Mouse (Mus musculus): ENCODE results near the gene Fam50b. TPM values are rescaled to one million over a fixed set of nuclear protein-coding genes. Genes with fewer than 3 reads are reported as not detected.

The Fam50b gene
- polyA plus RNA-seq, 1 experiment from 2014 or later: not detected

GRCm38 (mm10) chr13:34727060-34727459 is 7.6 kb upstream of the Fam50b start:
- DNase-seq (ENCODE audit: low spot score) (no peak), ATAC-seq (ENCODE audit: low FRiP score) (no peak)
- Histone ChIP-seq H3K4me1 (replicated peaks; ENCODE audit: control insufficient read depth, insufficient read depth, low read length) (peaks cover 22% of the 10 kb centered on the region), H3K9me3 (ENCODE audit: control insufficient read depth, low read length) (0 out of 2 replicates have a peak, but pooled peaks cover 5% of the 10 kb centered on the region), H3K27me3 (ENCODE audit: control insufficient read depth, insufficient read depth, low read length) (no peaks in the 10 kb centered on the region), H3K36me3 (replicated peaks; ENCODE audit: control insufficient read depth, insufficient read depth) (no peaks in the 10 kb centered on the region), H3K4me3 (replicated peaks; ENCODE audit: low read length) (no peak overlapping the region), H3K4me2 (replicated peaks) (no peak overlapping the region), H3K27ac (0 out of 2 replicates have a peak overlapping the region, but pooled peaks have one; percentile 27), H3K9ac (no peak overlapping the region)
- WGBS: 93% methylated on average over 2 of the region's 2 CpGs

GRCm38 (mm10) chr13:34731551-34731950 is 3.1 kb upstream of the Fam50b start:
- H3K27me3 ChIP-seq (ENCODE audit: control insufficient read depth, insufficient read depth, low read length): no peaks in the 10 kb centered on the region
- H3K4me3 ChIP-seq (replicated peaks; ENCODE audit: low read length): no peak overlapping the region
- ATAC-seq (ENCODE audit: low FRiP score) (no peak), DNase-seq (ENCODE audit: low spot score) (no peak)
- H3K4me1 ChIP-seq (replicated peaks; ENCODE audit: control insufficient read depth, insufficient read depth, low read length): no peaks in the 10 kb centered on the region
- WGBS: 92% methylated on average over 6 of the region's 6 CpGs
- H3K4me2 ChIP-seq (replicated peaks): no peak overlapping the region
- H3K9ac ChIP-seq: no peak overlapping the region
- H3K9me3 ChIP-seq (ENCODE audit: control insufficient read depth, low read length): 0 out of 2 replicates have a peak, but pooled peaks cover 5% of the 10 kb centered on the region
- no peaks in the 10 kb centered on the region for H3K36me3 ChIP-seq (replicated peaks; ENCODE audit: control insufficient read depth, insufficient read depth)
- H3K27ac ChIP-seq: no peak overlapping the region

- Histone ChIP-seq H3K9me3 (ENCODE audit: control insufficient read depth, low read length) (0 out of 2 replicates have a peak, but pooled peaks cover 5% of the 10 kb centered on the region), H3K9ac (no peak overlapping the region), H3K27me3 (ENCODE audit: control insufficient read depth, insufficient read depth, low read length) (no peaks in the 10 kb centered on the region), H3K36me3 (replicated peaks; ENCODE audit: control insufficient read depth, insufficient read depth) (no peaks in the 10 kb centered on the region), H3K27ac (no peak overlapping the region), H3K4me3 (replicated peaks; ENCODE audit: low read length) (no peak overlapping the region), H3K4me1 (replicated peaks; ENCODE audit: control insufficient read depth, insufficient read depth, low read length) (no peaks in the 10 kb centered on the region), H3K4me2 (replicated peaks) (no peak overlapping the region)
- WGBS: 77% methylated on average over 1 of the region's 1 CpGs
- ATAC-seq (ENCODE audit: low FRiP score): no peak
- no peak for DNase-seq (ENCODE audit: low spot score)
Observed at GRCm38 (mm10) chr13:34733780-34734179, 870 bp upstream of the Fam50b start.

GRCm38 (mm10) chr13:34737968-34738698 is 3.5 kb downstream of the Fam50b start:
- no peaks in the 10 kb centered on the region for H3K36me3 ChIP-seq (replicated peaks; ENCODE audit: control insufficient read depth, insufficient read depth)
- no peaks in the 10 kb centered on the region for H3K27me3 ChIP-seq (ENCODE audit: control insufficient read depth, insufficient read depth, low read length)
- H3K4me3 ChIP-seq (replicated peaks; ENCODE audit: low read length): no peak overlapping the region
- 82% methylated on average over 7 of the region's 7 CpGs for WGBS
- H3K4me1 ChIP-seq (replicated peaks; ENCODE audit: control insufficient read depth, insufficient read depth, low read length): no peaks in the 10 kb centered on the region
- H3K9ac ChIP-seq: no peak overlapping the region
- H3K9me3 ChIP-seq (ENCODE audit: control insufficient read depth, low read length): no peaks in the 10 kb centered on the region
- no peak overlapping the region for H3K27ac ChIP-seq
- DNase-seq (ENCODE audit: low spot score) (no peak), ATAC-seq (ENCODE audit: low FRiP score) (no peak)
- no peak overlapping the region for H3K4me2 ChIP-seq (replicated peaks)

GRCm38 (mm10) chr13:34738699-34738973 is 4.0 kb downstream of the Fam50b start:
- H3K36me3 ChIP-seq (replicated peaks; ENCODE audit: control insufficient read depth, insufficient read depth): no peaks in the 10 kb centered on the region
- 94% methylated on average over 1 of the region's 1 CpGs for WGBS
- no peaks in the 10 kb centered on the region for H3K9me3 ChIP-seq (ENCODE audit: control insufficient read depth, low read length)
- no peak overlapping the region for H3K4me2 ChIP-seq (replicated peaks)
- H3K9ac ChIP-seq: no peak overlapping the region
- no peak overlapping the region for H3K27ac ChIP-seq
- H3K27me3 ChIP-seq (ENCODE audit: control insufficient read depth, insufficient read depth, low read length): no peaks in the 10 kb centered on the region
- H3K4me3 ChIP-seq (replicated peaks; ENCODE audit: low read length): no peak overlapping the region
- DNase-seq (ENCODE audit: low spot score) (no peak), ATAC-seq (ENCODE audit: low FRiP score) (no peak)
- no peaks in the 10 kb centered on the region for H3K4me1 ChIP-seq (replicated peaks; ENCODE audit: control insufficient read depth, insufficient read depth, low read length)

- WGBS: 79% methylated on average over 3 of the region's 3 CpGs
- Histone ChIP-seq H3K9me3 (ENCODE audit: control insufficient read depth, low read length) (no peaks in the 10 kb centered on the region), H3K9ac (no peak overlapping the region), H3K27ac (no peak overlapping the region), H3K4me3 (replicated peaks; ENCODE audit: low read length) (no peak overlapping the region), H3K36me3 (replicated peaks; ENCODE audit: control insufficient read depth, insufficient read depth) (no peaks in the 10 kb centered on the region), H3K4me2 (replicated peaks) (no peak overlapping the region), H3K4me1 (replicated peaks; ENCODE audit: control insufficient read depth, insufficient read depth, low read length) (no peaks in the 10 kb centered on the region), H3K27me3 (ENCODE audit: control insufficient read depth, insufficient read depth, low read length) (no peaks in the 10 kb centered on the region)
- no peak for DNase-seq (ENCODE audit: low spot score)
- no peak for ATAC-seq (ENCODE audit: low FRiP score)
Observed at GRCm38 (mm10) chr13:34739071-34739470, 4.4 kb downstream of the Fam50b start.

GRCm38 (mm10) chr13:34741254-34741653 is 6.6 kb downstream of the Fam50b start:
- ATAC-seq (ENCODE audit: low FRiP score) (no peak), DNase-seq (ENCODE audit: low spot score) (no peak)
- no peak overlapping the region for H3K4me3 ChIP-seq (replicated peaks; ENCODE audit: low read length)
- no peaks in the 10 kb centered on the region for H3K4me1 ChIP-seq (replicated peaks; ENCODE audit: control insufficient read depth, insufficient read depth, low read length)
- no peaks in the 10 kb centered on the region for H3K27me3 ChIP-seq (ENCODE audit: control insufficient read depth, insufficient read depth, low read length)
- 88% methylated on average over 9 of the region's 9 CpGs for WGBS
- H3K9me3 ChIP-seq (ENCODE audit: control insufficient read depth, low read length): no peaks in the 10 kb centered on the region
- no peak overlapping the region for H3K4me2 ChIP-seq (replicated peaks)
- H3K9ac ChIP-seq: no peak overlapping the region
- H3K36me3 ChIP-seq (replicated peaks; ENCODE audit: control insufficient read depth, insufficient read depth): no peaks in the 10 kb centered on the region
- H3K27ac ChIP-seq: no peak overlapping the region

- H3K4me2 ChIP-seq (replicated peaks): no peak overlapping the region
- H3K27ac ChIP-seq: no peak overlapping the region
- 82% methylated on average over 3 of the region's 3 CpGs for WGBS
- ATAC-seq (ENCODE audit: low FRiP score) (no peak), DNase-seq (ENCODE audit: low spot score) (no peak)
- no peaks in the 10 kb centered on the region for H3K4me1 ChIP-seq (replicated peaks; ENCODE audit: control insufficient read depth, insufficient read depth, low read length)
- H3K9ac ChIP-seq: no peak overlapping the region
- no peaks in the 10 kb centered on the region for H3K9me3 ChIP-seq (ENCODE audit: control insufficient read depth, low read length)
- H3K36me3 ChIP-seq (replicated peaks; ENCODE audit: control insufficient read depth, insufficient read depth): no peaks in the 10 kb centered on the region
- H3K27me3 ChIP-seq (ENCODE audit: control insufficient read depth, insufficient read depth, low read length): no peaks in the 10 kb centered on the region
- no peak overlapping the region for H3K4me3 ChIP-seq (replicated peaks; ENCODE audit: low read length)
Observed at GRCm38 (mm10) chr13:34741813-34742568, 7.3 kb downstream of the Fam50b start.

GRCm38 (mm10) chr13:34746811-34747210 is 12.2 kb downstream of the Fam50b start:
- WGBS: 92% methylated on average over 34 of the region's 34 CpGs
- no peak for DNase-seq (ENCODE audit: low spot score)

More at GRCm38 (mm10) chr13:34746811-34747210, 12.2 kb downstream of the Fam50b start:
- no peak overlapping the region for H3K9ac ChIP-seq
- no peaks in the 10 kb centered on the region for H3K4me1 ChIP-seq (replicated peaks; ENCODE audit: control insufficient read depth, insufficient read depth, low read length)
- H3K27me3 ChIP-seq (ENCODE audit: control insufficient read depth, insufficient read depth, low read length): no peaks in the 10 kb centered on the region
- H3K4me3 ChIP-seq (replicated peaks; ENCODE audit: low read length): no peak overlapping the region
- H3K36me3 ChIP-seq (replicated peaks; ENCODE audit: control insufficient read depth, insufficient read depth): no peaks in the 10 kb centered on the region
- no peak overlapping the region for H3K4me2 ChIP-seq (replicated peaks)
- H3K27ac ChIP-seq: no peak overlapping the region
- ATAC-seq (ENCODE audit: low FRiP score): no peak
- H3K9me3 ChIP-seq (ENCODE audit: control insufficient read depth, low read length): no peaks in the 10 kb centered on the region
